Mouse (Mus musculus) stomach, postnatal 0 days (tissue): Measurements from ENCODE around the gene Mknk2. TPM values are rescaled to one million over a fixed set of nuclear protein-coding genes. Genes with fewer than 3 reads are reported as not detected.

Experiments
- ATAC-seq: fragments of 200-750 bp; cut with Nextera tagmentation; 2 replicates; pipeline ENCODE4 v1.8.0; 2017; ENCODE audit not compliant: low FRiP score, low TSS enrichment
- DNase-seq: peaks from one replicate; pipeline ENCODE4 v3.0.0-alpha.2; 2016; ENCODE audit warnings: low spot score
- H3K27ac ChIP-seq: fragments of 300-500 bp; sonication (generic); replicated peaks from 2 replicates; pipeline ENCODE4 v1.5.1; 2014; ENCODE audit warnings: mild to moderate bottlenecking, control low read depth
- H3K27me3 ChIP-seq: fragments of 300-500 bp; sonication (generic); 2 replicates; pipeline ENCODE4 v1.6.1; 2014; ENCODE audit warnings: low read length; ENCODE audit not compliant: control insufficient read depth, insufficient read depth
- H3K36me3 ChIP-seq: fragments of 300-500 bp; sonication (generic); 2 replicates; pipeline ENCODE4 v1.6.1; 2014; ENCODE audit warnings: low read length, mixed read lengths; ENCODE audit not compliant: control insufficient read depth, insufficient read depth
- H3K4me1 ChIP-seq: fragments of 300-500 bp; sonication (generic); replicated peaks from 2 replicates; pipeline ENCODE4 v1.6.1; 2014; ENCODE audit warnings: antibody characterized with exemption; ENCODE audit not compliant: control insufficient read depth, insufficient read depth
- H3K4me2 ChIP-seq: fragments of 300-500 bp; sonication (generic); replicated peaks from 2 replicates; pipeline ENCODE4 v1.6.1; 2014; ENCODE audit warnings: low read depth, mild to moderate bottlenecking, control low read depth, moderate library complexity
- H3K4me3 ChIP-seq: fragments of 300-500 bp; sonication (generic); 2 replicates; pipeline ENCODE4 v1.5.1; 2014; ENCODE audit warnings: low read depth, low read length, control low read depth
- H3K9ac ChIP-seq: fragments of 300-500 bp; sonication (generic); 2 replicates; pipeline ENCODE4 v1.6.1; 2014; ENCODE audit warnings: mild to moderate bottlenecking, low read length, control low read depth, mixed read lengths
- H3K9me3 ChIP-seq: fragments of 300-500 bp; sonication (generic); 2 replicates; pipeline ENCODE4 v1.6.1; 2016; ENCODE audit warnings: low read length; ENCODE audit not compliant: control insufficient read depth
- CTCF ChIP-seq: IDR thresholded peaks from 2 replicates; pipeline ENCODE4 v1.5.1; 2016; ENCODE audit warnings: antibody characterized with exemption, low read depth, mild to moderate bottlenecking, moderate library complexity
- EP300 ChIP-seq: optimal IDR thresholded peaks from 2 replicates; pipeline ENCODE3; 2016; ENCODE audit warnings: antibody characterized with exemption
- WGBS: fragments of 180-500 bp; shearing (Covaris S2); extraction: QIAGEN DNeasy Blood & Tissue Kit; methylation state at CpG from one replicate; pipeline ENCODE4 v1.1.7; 2014; 5-methylcytosine and 5-hydroxymethylcytosine counted together
- polyA plus RNA-seq: library from polyadenylated mRNA; unstranded; fragments of >200 nt; fragmentation: Nextera tagmentation; extraction: Ambion mirVana; gene quantifications from 2 replicates; pipeline ENCODE4 v1.2.1, GENCODE M21; 2015

The Mknk2 gene
- polyA plus RNA-seq, 1 experiment from 2014 or later, result 55.2 TPM

DNA sequence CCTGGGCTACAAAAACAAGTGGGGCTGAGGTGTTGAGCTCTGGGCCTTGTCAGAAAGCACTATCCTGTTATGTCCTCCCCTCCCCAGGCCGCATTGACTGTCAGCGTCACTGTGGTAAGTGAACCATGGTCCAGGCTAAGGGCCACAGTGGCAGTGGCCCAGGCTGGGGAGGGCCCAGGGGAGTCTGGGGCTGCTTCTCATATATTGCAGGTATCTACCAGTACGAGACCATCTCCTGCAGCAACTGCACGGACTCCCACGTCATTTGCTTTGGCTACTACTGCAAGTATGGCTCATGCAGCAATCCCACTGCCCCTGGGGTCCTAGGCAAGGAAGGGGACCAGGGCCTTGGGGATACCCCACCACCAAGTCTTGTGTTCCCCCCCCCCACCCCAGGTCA is 25.7 kb upstream of the Mknk2 start:
- Histone ChIP-seq H3K4me1 (peaks cover 6% of the 10 kb centered on the region), H3K36me3 (peaks cover 23% of the 10 kb centered on the region), H3K9ac (peak overlapping the region; percentile 8), H3K4me2 (peak overlapping the region; percentile 72; the same call in 1 of the 2 replicates), H3K27me3 (no peaks in the 10 kb centered on the region), H3K9me3 (no peaks in the 10 kb centered on the region), H3K27ac (no peak overlapping the region), H3K4me3 (peak overlapping the region; percentile 53; the same call in 1 of the 2 replicates)
- ATAC-seq (no peak), DNase-seq (no peak)
- TF ChIP-seq CTCF, result no peak
- TF ChIP-seq EP300, result no peak
- 83% methylated on average over 5 of the region's 5 CpGs for WGBS

DNA sequence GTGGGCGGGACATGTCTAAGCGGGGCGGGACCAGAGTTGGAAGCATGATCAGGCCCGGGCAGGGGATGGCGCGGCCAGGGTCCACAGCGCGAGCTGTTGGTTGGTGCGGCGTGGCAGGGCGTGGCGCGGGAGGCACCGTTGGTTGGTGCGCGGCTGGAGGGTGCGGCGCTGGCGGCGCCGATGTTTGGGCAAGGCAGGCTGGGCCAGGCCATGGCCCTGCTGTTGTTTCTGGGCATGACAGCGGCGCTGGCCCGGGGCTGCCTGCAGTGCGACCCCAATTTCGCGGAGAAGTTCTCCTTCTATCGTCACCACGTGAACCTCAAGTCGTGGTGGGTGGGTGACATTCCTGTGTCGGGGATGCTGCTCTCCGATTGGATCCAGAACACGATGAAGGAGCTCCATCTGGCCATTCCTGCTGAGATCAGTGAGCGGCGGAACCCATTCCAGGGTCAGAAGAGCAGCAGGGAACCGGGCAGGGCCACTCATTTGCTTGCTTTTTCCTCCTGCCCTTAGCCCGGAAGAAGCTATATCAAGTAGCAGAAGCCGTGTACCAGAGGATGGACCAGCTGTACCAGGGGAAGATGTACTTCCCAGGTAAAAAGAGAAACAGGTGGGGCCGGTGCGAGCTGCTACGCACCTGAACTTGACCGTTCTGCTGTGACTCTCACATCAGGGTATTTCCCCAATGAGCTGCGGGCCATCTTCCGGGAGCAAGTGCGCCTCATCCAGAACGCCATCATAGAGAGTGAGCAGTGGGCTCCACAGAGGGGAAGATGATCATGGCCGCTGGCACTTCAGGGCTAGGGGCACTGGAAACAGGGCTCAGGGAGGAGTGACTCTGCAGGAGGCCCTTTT is 24.9 kb upstream of the Mknk2 start:
- Histone ChIP-seq H3K4me1 (peaks cover 6% of the 10 kb centered on the region), H3K36me3 (peaks cover 14% of the 10 kb centered on the region), H3K27ac (peak overlapping the region; percentile 86), H3K4me2 (peak overlapping the region; percentile 72), H3K27me3 (no peaks in the 10 kb centered on the region), H3K9me3 (no peaks in the 10 kb centered on the region), H3K9ac (peak overlapping the region; percentile 58), H3K4me3 (peak overlapping the region; percentile 53)
- peak; percentile 25; the same call in 1 of the 2 replicates for TF ChIP-seq CTCF
- peak; percentile 19 for TF ChIP-seq EP300
- peak; percentile 90 for ATAC-seq
- 2% methylated on average over 46 of the region's 47 CpGs for WGBS
- peak; percentile 98 for DNase-seq

DNA sequence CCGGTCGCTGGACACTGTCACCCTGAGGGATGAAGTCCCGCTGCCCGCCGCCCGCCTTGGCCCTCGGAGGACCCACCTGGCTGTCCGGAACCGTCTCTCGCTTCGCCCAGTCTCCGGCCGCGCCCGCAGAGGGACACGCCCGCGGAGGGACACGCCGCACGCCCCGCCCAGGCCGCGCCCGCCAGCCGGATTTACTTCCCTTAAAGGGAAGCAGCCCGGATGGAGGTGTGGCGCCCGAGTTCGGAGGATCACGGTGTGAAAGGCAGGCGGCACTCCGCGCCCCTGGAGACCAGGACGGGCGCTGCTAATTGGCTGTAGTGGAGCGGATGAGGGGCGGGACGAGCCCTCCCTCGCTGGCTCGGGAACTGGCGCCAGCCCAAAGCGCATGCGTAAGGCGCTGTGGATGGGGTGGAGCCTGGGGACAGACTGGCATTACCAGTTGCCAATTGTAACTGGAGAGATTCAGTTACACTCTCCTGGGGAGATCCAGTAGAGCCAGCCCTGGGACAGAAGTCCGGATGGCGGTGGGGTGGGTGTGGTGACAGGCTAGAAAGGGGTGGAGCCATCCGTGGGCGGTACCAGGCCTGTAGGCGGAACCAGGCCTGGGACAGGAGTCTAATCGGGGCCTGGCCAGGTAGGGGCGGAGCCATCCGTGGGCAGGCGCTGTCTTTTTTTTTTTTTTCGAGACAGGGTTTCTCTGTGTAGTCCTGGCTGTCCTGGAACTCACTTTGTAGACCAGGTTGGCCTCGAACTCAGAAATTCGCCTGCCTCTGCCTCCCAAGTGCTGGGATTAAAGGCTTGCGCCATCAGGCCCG is 24.0 kb upstream of the Mknk2 start, which contains the start of the genes Mob3a and Izumo4:
Gene Mob3a, minus strand, starts transcription at position 257 of the 815 bp plus-strand sequence.
Gene Izumo4, plus strand, starts transcription at position 464 of the 815 bp plus-strand sequence.
- TF ChIP-seq EP300 (peak; percentile 41), CTCF (peak; percentile 39; the same call in 1 of the 2 replicates)
- peak; percentile 100 for DNase-seq
- H3K9ac ChIP-seq, result peak within 1 kb of the TSS; percentile 58
- peaks cover 6% of the 10 kb centered on the region for H3K4me1 ChIP-seq
- under 1% methylated on average over 57 of the region's 59 CpGs for WGBS
- ATAC-seq, result peak; percentile 95
- no peaks in the 10 kb centered on the region for H3K9me3 ChIP-seq
- H3K27me3 ChIP-seq, result no peaks in the 10 kb centered on the region
- H3K27ac ChIP-seq, result peak within 1 kb of the TSS; percentile 86
- H3K36me3 ChIP-seq, result peaks cover 7% of the 10 kb centered on the region
- H3K4me3 ChIP-seq, result peak within 1 kb of the TSS; percentile 53
- H3K4me2 ChIP-seq, result peak within 1 kb of the TSS; percentile 72

DNA sequence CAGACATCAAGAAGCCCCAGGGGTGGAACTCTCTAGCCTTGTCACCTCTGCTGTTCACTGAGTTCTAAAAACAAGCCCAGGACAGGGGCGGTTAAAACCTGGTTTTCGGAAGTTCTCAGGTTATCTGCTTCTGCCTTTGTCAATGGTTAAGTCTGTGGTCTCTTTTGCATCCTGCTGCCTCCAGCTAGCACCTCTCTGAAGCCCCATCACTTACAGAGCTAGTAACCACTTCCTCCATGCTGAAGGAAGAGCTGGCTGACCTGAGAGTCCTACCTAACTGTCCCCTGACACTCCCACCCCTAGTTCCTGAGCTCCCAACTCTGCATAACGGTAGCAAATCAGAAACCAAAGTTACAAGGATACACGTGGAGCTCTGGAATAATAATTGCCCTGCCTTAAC is 22.8 kb upstream of the Mknk2 start:
- Histone ChIP-seq H3K4me1 (peaks cover 6% of the 10 kb centered on the region), H3K4me3 (peak overlapping the region; percentile 53), H3K9ac (peak overlapping the region; percentile 31; the same call in 1 of the 2 replicates)

DNA sequence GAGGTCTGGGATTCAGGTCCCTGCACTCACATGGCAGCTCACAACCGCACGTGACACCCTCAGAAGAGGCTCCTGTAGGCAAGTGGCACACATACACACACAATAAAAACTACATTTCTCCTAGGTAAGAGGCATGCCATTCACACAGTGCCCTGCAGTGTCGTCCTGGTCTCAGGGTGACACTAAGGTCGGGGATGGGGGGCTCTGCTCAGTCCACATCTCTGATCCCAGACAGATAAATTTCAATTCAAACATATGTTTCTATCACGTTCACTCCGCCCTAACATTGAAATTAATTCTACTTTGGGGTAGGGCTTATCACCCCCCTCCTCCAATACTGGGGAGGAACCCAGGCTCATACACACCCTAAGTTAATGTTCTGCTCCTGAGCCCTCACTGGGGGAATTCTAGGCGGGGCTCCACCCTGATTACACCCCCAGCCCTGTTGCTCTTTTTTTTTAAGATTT is 22.2 kb upstream of the Mknk2 start:
- no peak overlapping the region for H3K4me2 ChIP-seq

More for the DNA sequence above, 22.8 kb upstream of the Mknk2 start:
- Histone ChIP-seq H3K36me3 (peaks cover 3% of the 10 kb centered on the region; the same call in 1 of the 2 replicates), H3K9me3 (no peaks in the 10 kb centered on the region), H3K4me2 (peak overlapping the region; percentile 51), H3K27ac (no peak overlapping the region), H3K27me3 (no peaks in the 10 kb centered on the region)
- DNase-seq, result no peak
- TF ChIP-seq EP300, result no peak
- TF ChIP-seq CTCF, result no peak
- no peak for ATAC-seq
- 44% methylated on average over 4 of the region's 4 CpGs for WGBS

More for the DNA sequence above, 22.2 kb upstream of the Mknk2 start:
- no peak for DNase-seq
- Histone ChIP-seq H3K27ac (no peak overlapping the region), H3K4me1 (peaks cover 6% of the 10 kb centered on the region), H3K9me3 (no peaks in the 10 kb centered on the region), H3K36me3 (peaks cover 3% of the 10 kb centered on the region; the same call in 1 of the 2 replicates), H3K27me3 (no peaks in the 10 kb centered on the region), H3K4me3 (no peak overlapping the region), H3K9ac (no peak overlapping the region)
- no peak for ATAC-seq
- 68% methylated on average over 7 of the region's 7 CpGs for WGBS
- no peak for TF ChIP-seq CTCF
- TF ChIP-seq EP300, result no peak
